Mouse (Mus musculus): ENCODE measurements at regions not wholly inside any gene's neighbourhood (a gene's known extent, or its start where the extent isn't known, plus 50 kb on each side); places are given as distances from the start of the nearest gene placed in this dataset.

DNA sequence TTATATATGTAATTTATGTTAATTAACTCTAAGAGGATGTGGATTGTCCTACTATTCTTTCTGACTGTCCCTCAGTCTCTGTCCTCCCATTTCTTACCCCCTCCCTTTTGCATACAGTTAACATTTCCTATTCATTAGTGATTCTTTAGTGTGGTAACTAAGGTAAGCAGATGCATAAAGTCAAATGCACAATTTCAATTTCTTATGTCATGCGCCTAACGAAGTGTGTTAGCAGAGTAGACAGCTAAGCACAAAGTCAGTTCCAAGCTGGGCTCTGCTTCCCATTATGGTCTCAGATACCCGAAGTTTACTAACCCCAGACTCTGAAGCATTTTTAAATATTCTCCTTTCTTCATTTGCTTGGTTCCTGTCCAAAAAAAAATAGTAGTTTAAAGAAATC, 248.2 kb downstream of the Olfm4 start:
- H3K27me3 ChIP-seq (replicated peaks; ENCODE audit: control insufficient read depth, insufficient read depth, low read length), result no peaks in the 10 kb centered on the region
- 83% methylated on average over 3 of the region's 3 CpGs for WGBS
- H3K4me1 ChIP-seq (ENCODE audit: control insufficient read depth, insufficient read depth, low read length), result no peaks in the 10 kb centered on the region
- H3K27ac ChIP-seq (ENCODE audit: low read depth, low read length), result no peak overlapping the region
- H3K4me2 ChIP-seq (ENCODE audit: low read length), result no peak overlapping the region
- no peak overlapping the region for H3K9ac ChIP-seq (ENCODE audit: low read length)
- ATAC-seq (no peak), DNase-seq (ENCODE audit: low spot score) (no peak)
- no peaks in the 10 kb centered on the region for H3K9me3 ChIP-seq (replicated peaks; ENCODE audit: control insufficient read depth, low read length)
- no peak overlapping the region for H3K4me3 ChIP-seq (ENCODE audit: low read depth, low read length)
- no peaks in the 10 kb centered on the region for H3K36me3 ChIP-seq (ENCODE audit: control insufficient read depth, insufficient read depth, low read length)

DNA sequence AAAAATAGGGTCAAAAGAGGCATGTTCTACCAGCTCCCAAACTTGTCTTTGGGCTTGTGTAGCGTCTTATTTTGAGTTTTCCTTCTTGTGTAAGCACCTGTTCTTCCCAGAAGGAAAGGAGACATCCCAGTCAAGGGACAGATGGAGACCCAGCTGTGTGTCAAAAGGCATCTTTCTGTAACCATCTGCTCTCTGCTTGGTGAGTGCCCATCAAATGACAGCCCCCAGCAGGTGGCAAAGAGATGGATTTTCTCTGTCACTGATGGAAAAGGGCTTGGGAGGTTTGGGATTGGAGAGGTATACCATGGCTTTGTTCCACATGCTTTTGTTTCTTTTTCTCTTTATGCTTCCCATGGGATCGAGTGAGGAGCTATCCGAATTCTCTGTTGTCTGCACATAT, 249.1 kb downstream of the Olfm4 start:
- H3K9ac ChIP-seq (ENCODE audit: low read length), result no peak overlapping the region
- H3K4me1 ChIP-seq (ENCODE audit: control insufficient read depth, insufficient read depth, low read length), result no peaks in the 10 kb centered on the region
- no peaks in the 10 kb centered on the region for H3K36me3 ChIP-seq (ENCODE audit: control insufficient read depth, insufficient read depth, low read length)
- ATAC-seq (no peak; the same call in 1 of the 2 replicates), DNase-seq (ENCODE audit: low spot score) (peak; percentile 62)
- H3K27me3 ChIP-seq (replicated peaks; ENCODE audit: control insufficient read depth, insufficient read depth, low read length), result no peaks in the 10 kb centered on the region
- no peaks in the 10 kb centered on the region for H3K9me3 ChIP-seq (replicated peaks; ENCODE audit: control insufficient read depth, low read length)
- WGBS, result 68% methylated on average over 3 of the region's 3 CpGs
- no peak overlapping the region for H3K27ac ChIP-seq (ENCODE audit: low read depth, low read length)
- no peak overlapping the region for H3K4me2 ChIP-seq (ENCODE audit: low read length)
- H3K4me3 ChIP-seq (ENCODE audit: low read depth, low read length), result no peak overlapping the region

DNA sequence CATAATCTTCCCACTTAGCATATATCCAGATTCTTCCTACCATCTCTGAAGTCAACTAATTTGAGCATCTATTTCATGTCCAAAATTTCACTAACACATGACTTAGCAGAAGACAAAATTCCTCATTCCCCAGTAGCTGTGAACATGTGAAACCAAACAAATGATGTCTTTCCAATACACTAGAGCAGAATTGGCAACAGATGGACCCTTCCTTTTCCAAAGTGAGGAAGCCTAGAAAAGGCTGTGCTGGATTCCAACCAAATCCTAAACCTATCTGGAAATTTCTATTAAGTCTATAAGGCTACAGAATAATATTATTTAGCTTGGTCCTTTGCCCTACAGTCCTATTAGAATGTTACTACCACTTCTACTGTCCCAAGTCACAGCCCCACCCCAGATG, 253.3 kb downstream of the Olfm4 start:
- Histone ChIP-seq H3K4me2 (ENCODE audit: low read length) (no peak overlapping the region), H3K36me3 (ENCODE audit: control insufficient read depth, insufficient read depth, low read length) (no peaks in the 10 kb centered on the region), H3K4me1 (ENCODE audit: control insufficient read depth, insufficient read depth, low read length) (no peaks in the 10 kb centered on the region), H3K27me3 (replicated peaks; ENCODE audit: control insufficient read depth, insufficient read depth, low read length) (no peaks in the 10 kb centered on the region), H3K9ac (ENCODE audit: low read length) (no peak overlapping the region), H3K4me3 (ENCODE audit: low read depth, low read length) (no peak overlapping the region), H3K27ac (ENCODE audit: low read depth, low read length) (no peak overlapping the region), H3K9me3 (replicated peaks; ENCODE audit: control insufficient read depth, low read length) (no peaks in the 10 kb centered on the region)
- DNase-seq (ENCODE audit: low spot score) (peak; percentile 59), ATAC-seq (no peak)

DNA sequence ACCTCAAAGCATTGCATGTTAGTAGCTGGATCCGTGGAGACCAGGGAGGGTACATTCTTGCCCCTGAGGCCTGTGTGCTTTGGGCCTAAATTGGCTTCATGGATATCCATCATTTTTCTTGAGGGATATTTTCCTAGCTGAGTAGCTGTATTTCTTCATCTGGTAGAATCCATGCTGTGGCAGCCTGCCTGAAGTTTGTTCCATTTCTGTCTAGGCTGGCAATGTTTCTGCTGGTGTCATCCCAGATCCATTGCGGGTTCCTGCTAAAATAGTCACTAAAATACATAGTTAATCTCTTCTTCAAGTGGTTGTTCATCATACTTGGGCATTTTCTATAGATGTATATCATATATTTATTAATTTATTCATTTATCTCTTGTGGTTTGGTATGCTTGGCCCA, 253.7 kb downstream of the Olfm4 start:
- no peak overlapping the region for H3K9ac ChIP-seq (ENCODE audit: low read length)
- H3K36me3 ChIP-seq (ENCODE audit: control insufficient read depth, insufficient read depth, low read length), result no peaks in the 10 kb centered on the region
- H3K27me3 ChIP-seq (replicated peaks; ENCODE audit: control insufficient read depth, insufficient read depth, low read length), result no peaks in the 10 kb centered on the region
- 84% methylated on average over 2 of the region's 2 CpGs for WGBS
- H3K4me2 ChIP-seq (ENCODE audit: low read length), result no peak overlapping the region
- H3K4me3 ChIP-seq (ENCODE audit: low read depth, low read length), result no peak overlapping the region
- H3K9me3 ChIP-seq (replicated peaks; ENCODE audit: control insufficient read depth, low read length), result no peaks in the 10 kb centered on the region
- DNase-seq (ENCODE audit: low spot score) (no peak), ATAC-seq (no peak)
- no peaks in the 10 kb centered on the region for H3K4me1 ChIP-seq (ENCODE audit: control insufficient read depth, insufficient read depth, low read length)
- no peak overlapping the region for H3K27ac ChIP-seq (ENCODE audit: low read depth, low read length)

DNA sequence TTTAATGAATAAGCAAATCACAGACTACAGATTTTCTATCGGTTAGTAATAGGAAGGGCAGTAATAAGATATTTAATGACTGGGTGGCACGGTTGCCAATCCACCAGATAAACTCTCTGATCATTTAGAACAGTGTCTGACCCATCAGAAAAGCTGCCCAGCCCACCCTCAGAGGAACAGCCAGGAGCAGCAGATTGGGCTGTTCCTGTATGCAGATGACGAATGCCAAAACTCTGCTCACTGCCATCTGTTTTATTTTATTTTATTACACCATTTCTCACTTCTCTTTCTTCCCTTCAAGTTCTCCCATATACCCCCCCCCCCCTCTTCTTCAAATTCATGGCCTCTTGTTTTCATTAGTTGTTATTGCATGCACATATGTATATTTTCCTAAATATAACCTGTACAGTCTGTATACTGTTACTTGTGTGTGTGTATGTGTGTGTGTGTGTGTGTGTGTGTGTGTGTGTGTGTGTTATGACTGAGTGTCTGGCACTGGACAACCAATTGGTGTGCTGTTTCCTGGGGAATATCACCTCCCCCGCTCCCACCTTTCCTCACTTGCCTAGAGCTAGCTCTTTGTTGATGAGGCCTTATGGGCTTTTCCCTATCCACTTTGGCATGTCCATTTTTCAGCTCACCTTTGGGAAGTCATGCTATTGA, 260.9 kb downstream of the Olfm4 start:
- peak; percentile 61 for ATAC-seq

DNA sequence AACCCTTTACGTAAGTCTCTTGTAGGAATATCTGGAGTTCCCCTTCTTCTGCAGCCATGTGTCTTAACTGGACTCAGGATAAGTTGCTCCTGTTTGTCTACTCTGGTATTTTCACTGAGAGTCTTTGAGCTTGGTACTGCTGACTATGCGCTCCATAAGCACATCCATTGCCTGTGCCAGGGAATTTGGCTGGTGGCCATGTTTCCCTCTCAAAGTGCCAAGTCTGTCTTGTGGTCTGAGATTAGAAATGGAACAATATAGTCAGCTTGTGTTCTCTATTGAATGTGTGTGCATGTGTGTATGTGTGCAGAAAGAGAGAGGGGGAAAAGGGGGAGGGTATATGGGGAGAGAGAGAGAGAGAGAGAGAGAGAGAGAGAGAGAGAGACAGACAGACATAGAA, 263.7 kb downstream of the Olfm4 start:
- H3K27ac ChIP-seq (ENCODE audit: low read depth, low read length), result no peak overlapping the region
- no peak overlapping the region for H3K4me2 ChIP-seq (ENCODE audit: low read length)
- ATAC-seq (peak; percentile 86), DNase-seq (ENCODE audit: low spot score) (peak; percentile 86)
- H3K4me1 ChIP-seq (ENCODE audit: control insufficient read depth, insufficient read depth, low read length), result no peaks in the 10 kb centered on the region; the same call in 1 of the 2 replicates
- no peak overlapping the region for H3K9ac ChIP-seq (ENCODE audit: low read length)
- WGBS, result 41% methylated on average over 2 of the region's 2 CpGs
- H3K27me3 ChIP-seq (replicated peaks; ENCODE audit: control insufficient read depth, insufficient read depth, low read length), result no peaks in the 10 kb centered on the region
- H3K36me3 ChIP-seq (ENCODE audit: control insufficient read depth, insufficient read depth, low read length), result no peaks in the 10 kb centered on the region
- no peaks in the 10 kb centered on the region for H3K9me3 ChIP-seq (replicated peaks; ENCODE audit: control insufficient read depth, low read length)
- no peak overlapping the region for H3K4me3 ChIP-seq (ENCODE audit: low read depth, low read length)

More for the DNA sequence above, 260.9 kb downstream of the Olfm4 start:
- Histone ChIP-seq H3K4me2 (ENCODE audit: low read length) (no peak overlapping the region), H3K27ac (ENCODE audit: low read depth, low read length) (no peak overlapping the region), H3K9me3 (replicated peaks; ENCODE audit: control insufficient read depth, low read length) (no peaks in the 10 kb centered on the region), H3K4me1 (ENCODE audit: control insufficient read depth, insufficient read depth, low read length) (no peaks in the 10 kb centered on the region; the same call in 1 of the 2 replicates), H3K4me3 (ENCODE audit: low read depth, low read length) (no peak overlapping the region), H3K36me3 (ENCODE audit: control insufficient read depth, insufficient read depth, low read length) (no peaks in the 10 kb centered on the region), H3K9ac (ENCODE audit: low read length) (no peak overlapping the region), H3K27me3 (replicated peaks; ENCODE audit: control insufficient read depth, insufficient read depth, low read length) (no peaks in the 10 kb centered on the region)
- DNase-seq (ENCODE audit: low spot score), result peak; percentile 67
- WGBS, result 81% methylated on average over 4 of the region's 4 CpGs

DNA sequence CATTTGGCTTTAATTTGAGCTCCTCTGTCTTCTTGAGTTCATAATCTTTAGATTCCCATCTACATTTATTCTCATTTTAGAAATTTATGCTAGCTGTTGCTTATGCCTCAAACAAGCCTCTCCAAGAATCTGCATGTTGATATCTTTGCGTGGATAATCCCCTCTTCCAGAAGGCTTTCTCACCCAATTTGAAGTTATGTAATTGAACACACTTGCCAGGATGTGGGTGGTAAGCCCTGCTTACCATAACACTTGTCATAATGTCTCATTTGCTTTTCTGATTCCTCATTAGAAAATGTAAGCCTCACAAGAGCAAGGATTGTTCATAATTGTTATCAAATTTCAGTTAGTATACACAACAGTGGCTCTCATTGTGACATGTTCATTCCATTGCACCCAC, 266.0 kb downstream of the Olfm4 start:
- DNase-seq (ENCODE audit: low spot score), result no peak
- H3K4me3 ChIP-seq (ENCODE audit: low read depth, low read length), result no peak overlapping the region
- H3K4me1 ChIP-seq (ENCODE audit: control insufficient read depth, insufficient read depth, low read length), result no peaks in the 10 kb centered on the region; the same call in 1 of the 2 replicates
- no peaks in the 10 kb centered on the region for H3K36me3 ChIP-seq (ENCODE audit: control insufficient read depth, insufficient read depth, low read length)
- H3K4me2 ChIP-seq (ENCODE audit: low read length), result no peak overlapping the region
- no peaks in the 10 kb centered on the region for H3K27me3 ChIP-seq (replicated peaks; ENCODE audit: control insufficient read depth, insufficient read depth, low read length)
- WGBS, result 83% methylated on average over 1 of the region's 1 CpGs
- H3K9ac ChIP-seq (ENCODE audit: low read length), result no peak overlapping the region
- no peak overlapping the region for H3K27ac ChIP-seq (ENCODE audit: low read depth, low read length)
- H3K9me3 ChIP-seq (replicated peaks; ENCODE audit: control insufficient read depth, low read length), result no peaks in the 10 kb centered on the region
- no peak for ATAC-seq

DNA sequence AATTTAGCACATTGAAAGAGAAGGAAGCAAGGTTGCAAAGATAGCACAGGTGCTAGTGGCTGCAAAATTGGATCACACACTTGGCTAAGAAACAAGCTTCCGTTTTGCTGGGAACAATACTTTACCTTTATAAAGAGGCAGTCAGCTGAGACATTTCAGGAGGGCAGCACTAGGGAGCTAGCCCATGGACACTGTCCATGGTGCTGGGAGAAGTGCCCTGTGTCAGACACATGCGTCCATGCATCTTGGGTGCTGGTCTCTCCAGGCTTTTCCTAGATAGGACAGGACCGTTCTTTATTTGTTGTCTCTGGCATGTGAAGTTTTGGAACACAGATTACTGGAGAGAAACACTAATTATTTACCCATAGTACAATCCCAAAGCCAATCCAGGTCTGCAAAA, 273.2 kb downstream of the Olfm4 start:
- DNase-seq (ENCODE audit: low spot score) (no peak), ATAC-seq (no peak)
- no peak overlapping the region for H3K27ac ChIP-seq (ENCODE audit: low read depth, low read length)
- peaks cover 5% of the 10 kb centered on the region; the same call in 1 of the 2 replicates for H3K4me1 ChIP-seq (ENCODE audit: control insufficient read depth, insufficient read depth, low read length)
- H3K9ac ChIP-seq (ENCODE audit: low read length), result no peak overlapping the region
- H3K36me3 ChIP-seq (ENCODE audit: control insufficient read depth, insufficient read depth, low read length), result no peaks in the 10 kb centered on the region
- H3K4me3 ChIP-seq (ENCODE audit: low read depth, low read length), result no peak overlapping the region
- H3K4me2 ChIP-seq (ENCODE audit: low read length), result no peak overlapping the region
- H3K9me3 ChIP-seq (replicated peaks; ENCODE audit: control insufficient read depth, low read length), result no peaks in the 10 kb centered on the region
- WGBS, result 53% methylated on average over 3 of the region's 3 CpGs
- H3K27me3 ChIP-seq (replicated peaks; ENCODE audit: control insufficient read depth, insufficient read depth, low read length), result no peaks in the 10 kb centered on the region

DNA sequence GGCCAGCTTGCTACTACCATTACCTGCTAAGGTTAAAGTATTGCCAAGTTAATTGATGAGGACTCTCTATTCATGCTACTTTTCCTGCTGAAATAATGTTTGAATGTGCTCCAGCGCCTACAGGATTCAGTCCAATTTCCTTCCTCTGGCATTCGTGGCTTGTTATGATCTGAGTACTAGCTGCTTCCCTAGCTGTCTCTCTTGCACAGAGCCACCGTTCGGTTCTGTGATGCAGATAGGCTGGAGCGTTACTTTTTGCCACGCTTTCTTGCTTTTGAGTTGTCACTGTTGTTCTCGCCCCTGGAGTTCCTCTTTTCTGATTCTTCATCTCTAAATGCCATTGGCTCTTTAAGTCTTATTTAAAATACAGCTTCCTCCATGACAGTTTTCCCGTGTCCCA, 279.3 kb downstream of the Olfm4 start:
- Histone ChIP-seq H3K27ac (ENCODE audit: low read depth, low read length) (no peak overlapping the region), H3K4me1 (ENCODE audit: control insufficient read depth, insufficient read depth, low read length) (peaks cover 8% of the 10 kb centered on the region; the same call in 1 of the 2 replicates), H3K27me3 (replicated peaks; ENCODE audit: control insufficient read depth, insufficient read depth, low read length) (no peaks in the 10 kb centered on the region), H3K4me3 (ENCODE audit: low read depth, low read length) (no peak overlapping the region), H3K4me2 (ENCODE audit: low read length) (no peak overlapping the region), H3K9ac (ENCODE audit: low read length) (no peak overlapping the region), H3K36me3 (ENCODE audit: control insufficient read depth, insufficient read depth, low read length) (no peaks in the 10 kb centered on the region), H3K9me3 (replicated peaks; ENCODE audit: control insufficient read depth, low read length) (no peaks in the 10 kb centered on the region)
- DNase-seq (ENCODE audit: low spot score) (peak; percentile 42), ATAC-seq (no peak)
- 70% methylated on average over 8 of the region's 8 CpGs for WGBS
